Mouse (Mus musculus) mouse trophoblast stem cell (cell line): ENCODE results near the gene Dhrs3.

Source experiments
- in situ Hi-C, 2 experiments: fragments of 300-500 bp; cut with MseI, MboI; formaldehyde crosslinking; loops; 2 replicates in 1 of 2; 3 replicates in 1 of 2; pipeline ENCODE4 v1.15.1; 2025

The Dhrs3 gene

GRCm38 (mm10) chr4:144896321-144896720, 3.7 kb downstream of the Dhrs3 start:
- in situ Hi-C loops, result no loop called here

DNA sequence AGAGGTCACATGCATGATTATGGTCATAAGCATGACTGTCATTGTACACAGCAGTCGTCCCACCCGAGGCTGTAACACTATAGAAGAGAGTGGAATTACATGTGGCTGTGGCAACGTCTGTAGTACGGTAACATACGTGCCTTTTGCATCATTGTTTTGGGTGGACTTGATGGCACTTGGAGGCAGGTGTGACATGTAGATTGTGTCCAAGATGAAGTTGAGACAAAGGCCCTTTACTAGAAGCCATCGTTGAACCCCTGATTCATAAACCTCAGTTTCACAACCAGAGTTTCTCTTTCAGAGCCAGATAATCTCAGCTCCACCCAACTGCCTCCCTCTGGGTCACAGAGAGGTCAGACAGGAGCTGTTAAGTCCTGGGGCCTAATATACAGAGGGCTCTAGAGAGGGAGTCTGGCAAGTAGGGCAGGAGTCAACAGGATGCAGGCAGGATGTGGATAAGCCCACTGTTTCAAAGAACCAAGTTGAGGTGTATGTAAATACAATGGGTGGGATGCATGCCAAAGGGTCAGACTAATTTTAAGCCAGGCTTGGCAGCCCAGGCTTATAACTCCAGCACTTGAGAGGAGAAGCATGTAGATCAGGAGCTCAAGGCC, 5.5 kb downstream of the Dhrs3 start:
- in situ Hi-C loops, result no loop called here

DNA sequence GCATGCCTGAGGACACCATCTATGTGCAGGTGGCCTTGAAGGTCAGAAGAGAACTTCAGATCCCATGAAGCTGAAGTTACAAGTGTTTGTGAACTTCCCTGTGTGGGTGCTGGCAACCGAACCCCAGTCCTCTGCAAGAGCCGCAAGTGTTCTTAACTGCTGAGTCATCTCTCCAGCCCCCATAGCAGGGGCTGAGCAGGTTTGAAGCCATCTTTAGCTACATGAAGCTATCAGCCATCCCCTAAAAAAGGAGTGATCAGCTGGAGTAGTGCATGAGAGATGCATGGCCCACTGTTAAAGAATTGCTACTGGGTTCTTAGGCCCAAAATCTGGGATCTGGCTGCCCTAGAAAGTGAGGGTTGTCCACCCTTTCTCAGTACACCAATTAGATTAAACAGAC, 6.1 kb downstream of the Dhrs3 start:
- in situ Hi-C loops, result no loop called here

- in situ Hi-C loops, result no loop called here
Observed at GRCm38 (mm10) chr4:144901561-144902111, 9.0 kb downstream of the Dhrs3 start.

GRCm38 (mm10) chr4:144903088-144903487, 10.5 kb downstream of the Dhrs3 start:
- in situ Hi-C loops, result no loop called here

DNA sequence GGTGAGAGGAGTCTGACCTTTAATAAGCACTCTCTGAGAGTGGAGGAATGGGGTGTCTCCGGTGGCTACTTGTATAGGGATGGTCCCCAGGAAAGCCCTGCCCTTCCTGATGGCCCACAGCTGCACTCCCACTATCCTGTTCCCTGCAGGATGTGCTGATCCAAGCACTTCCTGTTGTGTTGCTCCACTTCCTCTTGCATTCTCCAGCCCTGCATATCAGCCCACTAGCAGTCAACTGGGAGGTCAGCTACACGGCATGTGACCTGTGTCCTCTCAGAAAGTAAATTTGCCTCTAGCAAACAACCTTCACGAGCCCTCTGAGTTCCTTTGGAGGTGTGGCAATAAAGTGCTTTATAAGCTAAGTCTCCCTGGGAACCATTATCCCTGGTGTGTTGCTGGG, 11.3 kb downstream of the Dhrs3 start:
- in situ Hi-C loops, result no loop called here

DNA sequence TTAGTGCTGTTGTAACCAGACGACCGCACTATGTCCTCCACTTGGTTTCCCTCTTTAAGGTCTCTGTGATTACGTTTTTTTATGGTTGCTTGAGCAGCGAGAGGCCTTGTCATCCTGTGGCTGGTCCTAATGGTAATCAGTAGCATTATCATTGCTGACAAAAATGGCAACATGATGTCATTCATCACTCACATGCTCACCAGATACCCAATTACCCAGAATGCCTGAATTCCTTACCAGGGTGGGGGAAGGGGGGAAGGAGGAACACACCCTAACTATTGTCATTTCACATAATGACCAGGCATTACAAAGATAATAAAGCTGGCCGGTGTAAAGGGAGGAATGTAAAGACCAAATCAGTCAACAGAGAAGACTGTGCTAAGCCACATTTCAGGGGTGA, 12.5 kb downstream of the Dhrs3 start:
- in situ Hi-C loops, result no loop called here

- in situ Hi-C loops, result no loop called here
Observed at GRCm38 (mm10) chr4:144906001-144906889, 13.6 kb downstream of the Dhrs3 start.

DNA sequence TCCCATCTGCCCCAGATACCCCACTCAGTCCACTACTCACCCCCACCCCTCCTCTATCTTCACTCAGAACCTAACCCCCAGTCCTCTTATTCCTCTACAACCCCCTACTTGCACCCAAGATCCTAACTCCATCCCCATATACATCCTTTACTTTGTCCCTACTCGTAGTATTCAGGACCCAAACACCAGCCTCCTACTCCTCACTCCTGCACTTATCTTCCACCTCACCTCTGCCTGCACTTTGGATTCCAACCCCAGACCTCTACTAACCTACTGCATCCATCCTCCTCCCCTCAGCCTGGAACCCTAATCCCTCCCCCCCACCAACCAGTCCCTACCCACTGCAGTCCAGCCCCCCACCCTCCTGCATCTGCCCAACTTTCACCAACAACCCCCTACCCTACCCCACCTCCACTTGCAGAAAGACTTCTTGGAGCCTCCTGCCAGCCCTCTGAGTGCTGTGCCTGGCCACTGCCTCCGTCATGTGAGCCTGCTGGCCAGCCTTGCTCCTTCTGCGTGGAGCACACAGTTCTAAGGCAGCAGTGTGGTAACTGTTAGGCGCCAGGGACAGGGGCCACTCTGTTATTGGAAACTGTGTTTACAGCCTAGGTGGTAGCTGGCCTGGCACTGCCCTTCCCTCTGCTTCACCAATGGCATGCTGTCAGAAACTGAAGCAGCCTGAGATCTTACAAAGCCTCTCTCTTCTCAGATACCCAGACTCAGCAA, 14.5 kb downstream of the Dhrs3 start:
- in situ Hi-C loops, result no loop called here

GRCm38 (mm10) chr4:144908825-144909224, 16.2 kb downstream of the Dhrs3 start:
- in situ Hi-C loops, result no loop called here

DNA sequence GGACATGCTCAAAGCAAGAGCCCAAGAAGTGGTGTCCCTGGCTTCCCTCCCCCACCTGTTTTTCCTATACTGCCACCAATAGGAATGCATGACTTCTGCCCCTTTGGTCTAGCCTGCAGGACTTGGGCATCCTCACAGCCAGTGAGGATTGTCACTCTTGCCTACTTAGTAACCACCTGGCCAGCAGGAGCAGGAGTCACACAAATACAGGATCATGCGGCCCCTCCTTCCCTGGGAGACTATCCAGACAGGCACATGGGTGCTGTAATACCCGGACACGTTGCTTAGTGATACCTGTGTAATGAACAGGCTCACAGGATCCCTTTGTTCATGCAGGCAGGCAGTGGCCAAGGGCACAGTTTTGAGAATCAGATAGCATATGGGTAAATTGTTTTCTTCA, 17.7 kb downstream of the Dhrs3 start:
- in situ Hi-C loops, result no loop called here

GRCm38 (mm10) chr4:144913298-144914152, 20.9 kb downstream of the Dhrs3 start:
- in situ Hi-C loops, result no loop called here

GRCm38 (mm10) chr4:144916520-144916919, 23.9 kb downstream of the Dhrs3 start:
- in situ Hi-C loops, result no loop called here

GRCm38 (mm10) chr4:144917101-144917500, 24.5 kb downstream of the Dhrs3 start:
- in situ Hi-C loops, result no loop called here

- in situ Hi-C loops, result no loop called here
Observed at GRCm38 (mm10) chr4:144918501-144918900, 25.9 kb downstream of the Dhrs3 start.

DNA sequence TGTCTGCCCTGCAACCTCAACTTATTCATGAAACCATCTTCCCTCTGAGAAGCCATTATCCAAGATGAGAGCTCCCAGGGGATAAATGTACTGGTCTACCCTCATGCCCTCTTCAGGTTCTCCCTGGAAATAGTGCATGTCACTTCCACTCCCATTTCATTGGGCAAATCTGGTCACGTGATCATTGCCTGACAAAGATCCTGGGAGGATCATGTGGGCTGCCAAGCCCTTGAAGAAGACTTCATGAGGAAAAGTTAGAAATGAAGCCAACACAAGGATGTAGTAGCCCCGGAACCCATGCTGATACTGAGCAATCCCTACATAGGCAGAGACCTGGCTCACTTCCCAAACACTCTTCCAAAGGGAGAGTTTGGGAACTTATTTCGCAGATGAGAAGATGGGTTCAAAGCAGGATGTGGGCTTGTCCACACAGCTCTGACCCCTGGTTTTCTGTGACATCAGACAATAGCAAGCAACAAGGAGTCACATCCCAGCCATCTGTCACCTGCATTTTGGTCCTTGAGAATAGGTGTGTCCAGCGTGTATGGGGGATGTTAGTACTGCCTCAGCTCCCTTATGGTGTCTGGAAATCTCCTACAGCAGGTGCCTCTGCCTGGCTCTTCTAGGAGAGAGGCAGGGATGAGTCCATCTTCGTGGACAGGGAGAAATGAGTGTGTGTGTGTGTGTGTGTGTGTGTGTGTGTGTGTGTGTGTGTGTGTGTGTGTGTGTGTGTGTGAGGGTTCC, 36.2 kb downstream of the Dhrs3 start:
- in situ Hi-C loops, result no loop called here

- in situ Hi-C loops, result no loop called here
Observed at GRCm38 (mm10) chr4:144929811-144930221, 37.2 kb downstream of the Dhrs3 start.

DNA sequence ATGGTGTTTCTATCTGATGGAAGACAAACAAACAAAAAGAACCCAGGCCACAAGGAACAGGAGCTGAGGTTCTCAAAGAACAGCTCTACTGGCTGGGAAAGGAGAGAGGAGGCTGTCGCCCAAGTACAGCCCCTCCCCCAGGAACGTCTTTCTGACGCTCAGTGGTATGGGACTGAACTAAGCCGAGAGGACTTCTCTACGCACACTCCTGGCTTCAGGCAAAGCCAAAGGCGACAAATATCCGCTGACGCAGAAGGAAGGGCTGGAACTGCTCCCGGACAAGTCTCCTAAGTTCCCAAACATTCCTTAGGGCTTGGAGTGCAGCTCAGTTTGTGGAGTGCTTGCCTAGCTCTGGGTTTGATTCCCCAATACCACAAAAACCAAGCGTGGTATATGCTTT, 37.7 kb downstream of the Dhrs3 start:
- in situ Hi-C loops, result no loop called here

DNA sequence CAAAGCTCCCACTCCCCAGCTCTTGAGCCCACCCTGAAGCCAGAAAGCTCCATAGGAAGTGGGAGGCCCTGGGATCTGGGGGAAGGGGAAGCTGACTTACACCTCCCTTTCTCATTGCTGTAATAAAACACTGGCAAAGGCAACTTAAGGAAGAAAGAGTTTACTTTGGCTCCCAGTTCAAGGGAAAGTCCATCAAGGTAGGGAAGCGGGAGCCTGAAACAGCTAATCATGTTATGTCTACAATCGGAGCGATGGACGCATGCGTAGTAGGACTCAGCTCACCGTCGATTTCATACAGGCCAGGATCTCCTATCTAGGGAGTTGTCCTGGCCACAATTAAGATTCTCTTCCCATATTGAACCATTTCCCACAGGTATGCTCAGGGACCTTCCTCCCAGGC, 38.5 kb downstream of the Dhrs3 start:
- in situ Hi-C loops, result no loop called here

- in situ Hi-C loops, result no loop called here
Observed at GRCm38 (mm10) chr4:144934501-144934900, 41.9 kb downstream of the Dhrs3 start.
